Mouse (Mus musculus) kidney, postnatal 25 days (tissue): ENCODE results near the gene Gm11213.

Source experiments
- DNase-seq, 2 experiments: peaks; one replicate each; pipeline ENCODE4 v3.0.0; 2021; ENCODE audit warnings: mixed read lengths in 2 of 2

The Gm11213 gene

GRCm38 (mm10) chr4:63579649-63580048, 25.4 kb downstream of the Gm11213 start:
- DNase-seq, result peak in 1 of 2 experiments; percentile 26

GRCm38 (mm10) chr4:63572621-63573020, 32.4 kb downstream of the Gm11213 start:
- peak in 1 of 2 experiments; percentile 30 for DNase-seq

- peak in 1 of 2 experiments; percentile 32 for DNase-seq
Observed at GRCm38 (mm10) chr4:63570208-63570781, 34.8 kb downstream of the Gm11213 start.

- peak in 1 of 2 experiments; percentile 31 for DNase-seq
Observed at GRCm38 (mm10) chr4:63569322-63569721, 35.7 kb downstream of the Gm11213 start.

GRCm38 (mm10) chr4:63567712-63568390, 37.2 kb downstream of the Gm11213 start:
- peak in 1 of 2 experiments; percentile 33 for DNase-seq

- DNase-seq, result no peak
Observed at GRCm38 (mm10) chr4:63562742-63563141, 42.3 kb downstream of the Gm11213 start.

GRCm38 (mm10) chr4:63561861-63562675, 43.0 kb downstream of the Gm11213 start:
- DNase-seq, result peak in 1 of 2 experiments; percentile 38

- DNase-seq, result no peak
Observed at GRCm38 (mm10) chr4:63560079-63560478, 45.0 kb downstream of the Gm11213 start.

- DNase-seq, result no peak
Observed at GRCm38 (mm10) chr4:63559127-63559697, 45.8 kb downstream of the Gm11213 start.

GRCm38 (mm10) chr4:63558407-63559081, 46.5 kb downstream of the Gm11213 start, which contains the start of gene Tmem268:
Gene Tmem268 (plus strand): TSS chr4:63558781.
- peak; percentile 70 to 89 for DNase-seq

GRCm38 (mm10) chr4:63557124-63558059, 47.7 kb downstream of the Gm11213 start:
- DNase-seq, result peak; percentile 32 to 70

GRCm38 (mm10) chr4:63556665-63557064, 48.4 kb downstream of the Gm11213 start:
- DNase-seq, result no peak

- no peak for DNase-seq
Observed at GRCm38 (mm10) chr4:63555111-63555510, 50.0 kb downstream of the Gm11213 start.

- no peak for DNase-seq
Observed at GRCm38 (mm10) chr4:63554616-63555015, 50.4 kb downstream of the Gm11213 start.

GRCm38 (mm10) chr4:63553789-63554576, 51.1 kb downstream of the Gm11213 start:
- DNase-seq, result no peak

GRCm38 (mm10) chr4:63552865-63553264, 52.2 kb downstream of the Gm11213 start:
- no peak for DNase-seq

GRCm38 (mm10) chr4:63550908-63551307, 54.2 kb downstream of the Gm11213 start:
- no peak for DNase-seq

- DNase-seq, result no peak
Observed at GRCm38 (mm10) chr4:63548491-63548890, 56.6 kb downstream of the Gm11213 start.

- peak in 1 of 2 experiments; percentile 54 for DNase-seq
Observed at GRCm38 (mm10) chr4:63547799-63548198, 57.3 kb downstream of the Gm11213 start.
